Mouse (Mus musculus): ENCODE measurements around the gene Zfp142.

Gene Zfp142

GRCm38 (mm10) chr1:74587773-74588445, at the start of gene Zfp142, which contains the start of gene Bcs1l:
TSS of gene Zfp142 (minus strand) at chr1:74588246.
TSS of gene Bcs1l (plus strand) at chr1:74588289.
- peak; percentile 99 for DNase-seq (ENCODE audit: extremely low read depth, low read depth)

- no peak for DNase-seq (ENCODE audit: extremely low read depth, low read depth)
Measured at GRCm38 (mm10) chr1:74632734-74633133, 44.7 kb upstream of the Zfp142 start.

DNA sequence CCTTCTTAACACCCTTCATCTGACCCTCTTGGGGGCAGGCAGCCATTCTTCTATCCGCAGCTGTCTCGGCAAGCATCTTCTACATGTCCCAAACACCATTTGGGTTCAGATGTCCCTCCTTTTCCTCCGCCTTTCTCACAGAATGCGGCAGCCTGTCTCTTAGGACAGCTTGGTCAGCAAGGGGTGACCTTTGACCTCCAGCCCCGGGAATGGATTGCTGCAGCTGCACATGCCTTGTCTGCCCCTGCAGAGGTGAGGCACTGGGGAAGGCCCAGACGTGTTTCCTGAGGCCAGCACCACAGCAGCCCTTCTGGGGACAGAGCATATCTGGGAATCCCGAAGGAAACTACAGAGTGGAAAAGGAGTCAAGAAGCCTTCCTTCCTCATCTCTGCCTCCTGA, 40.0 kb upstream of the Zfp142 start:
- DNase-seq (ENCODE audit: extremely low read depth, low read depth), result no peak

DNA sequence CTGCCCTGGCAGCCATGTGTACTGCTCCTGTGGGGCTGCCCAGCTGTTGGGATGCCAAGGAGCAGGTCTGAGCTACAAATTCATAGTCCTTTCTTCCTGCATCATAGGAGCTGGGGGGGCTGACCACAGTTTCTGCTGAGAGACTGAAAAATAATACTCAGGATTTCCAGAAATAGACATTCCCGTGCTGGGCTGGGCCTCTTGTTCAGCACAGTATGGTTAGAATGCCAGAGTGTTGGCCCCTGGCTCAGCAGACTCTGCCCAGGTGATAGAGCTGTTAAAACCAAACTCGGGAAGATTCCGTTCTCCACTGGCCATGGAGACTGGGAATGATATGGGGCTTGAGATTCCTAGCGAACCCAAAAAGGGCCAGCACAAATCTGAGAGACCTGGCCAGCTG, 38.0 kb upstream of the Zfp142 start:
- no peak for DNase-seq (ENCODE audit: extremely low read depth, low read depth)

GRCm38 (mm10) chr1:74624183-74624582, 36.1 kb upstream of the Zfp142 start:
- no peak for DNase-seq (ENCODE audit: extremely low read depth, low read depth)

DNA sequence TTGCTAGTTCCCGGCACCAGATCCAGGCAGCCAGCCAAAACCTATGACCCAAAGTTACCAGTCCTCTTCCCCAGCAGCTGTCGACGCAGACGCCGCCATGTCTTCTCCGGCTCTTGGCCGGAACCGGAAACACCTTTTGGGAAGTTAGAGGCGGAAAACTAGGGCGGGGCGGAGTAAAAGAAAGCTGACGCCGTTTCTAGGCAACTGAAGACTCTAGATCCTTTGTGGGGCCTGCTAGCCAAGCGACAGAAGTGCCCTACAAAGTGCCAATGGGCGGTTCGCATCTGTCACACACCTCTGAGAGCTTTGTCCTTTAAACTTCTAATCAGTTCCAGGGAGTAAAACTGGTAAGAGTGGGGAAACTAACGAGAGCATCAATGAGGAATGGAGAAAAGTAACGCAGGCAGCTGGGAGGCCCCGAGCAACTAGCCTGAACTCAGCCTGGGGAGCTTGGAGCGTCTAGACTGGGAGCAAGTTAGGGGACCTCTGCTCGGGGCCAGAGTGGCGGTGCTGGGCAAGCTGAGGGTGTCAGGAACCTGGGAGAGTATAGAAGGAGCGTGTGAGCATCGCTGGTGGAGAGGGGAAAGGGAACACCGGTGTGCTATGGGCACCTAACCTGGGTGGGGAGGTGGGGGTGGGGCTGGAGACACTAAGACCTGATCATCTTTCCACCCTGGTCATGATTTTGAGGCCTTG, 13.4 kb upstream of the Zfp142 start, which contains the start of the genes Rnf25 and Stk36:
TSS of gene Rnf25 (minus strand) at position 131 of the 696 bp plus-strand sequence.
TSS of gene Stk36 (plus strand) at position 179 of the 696 bp plus-strand sequence.
- peak; percentile 74 for DNase-seq (ENCODE audit: extremely low read depth, low read depth)

DNA sequence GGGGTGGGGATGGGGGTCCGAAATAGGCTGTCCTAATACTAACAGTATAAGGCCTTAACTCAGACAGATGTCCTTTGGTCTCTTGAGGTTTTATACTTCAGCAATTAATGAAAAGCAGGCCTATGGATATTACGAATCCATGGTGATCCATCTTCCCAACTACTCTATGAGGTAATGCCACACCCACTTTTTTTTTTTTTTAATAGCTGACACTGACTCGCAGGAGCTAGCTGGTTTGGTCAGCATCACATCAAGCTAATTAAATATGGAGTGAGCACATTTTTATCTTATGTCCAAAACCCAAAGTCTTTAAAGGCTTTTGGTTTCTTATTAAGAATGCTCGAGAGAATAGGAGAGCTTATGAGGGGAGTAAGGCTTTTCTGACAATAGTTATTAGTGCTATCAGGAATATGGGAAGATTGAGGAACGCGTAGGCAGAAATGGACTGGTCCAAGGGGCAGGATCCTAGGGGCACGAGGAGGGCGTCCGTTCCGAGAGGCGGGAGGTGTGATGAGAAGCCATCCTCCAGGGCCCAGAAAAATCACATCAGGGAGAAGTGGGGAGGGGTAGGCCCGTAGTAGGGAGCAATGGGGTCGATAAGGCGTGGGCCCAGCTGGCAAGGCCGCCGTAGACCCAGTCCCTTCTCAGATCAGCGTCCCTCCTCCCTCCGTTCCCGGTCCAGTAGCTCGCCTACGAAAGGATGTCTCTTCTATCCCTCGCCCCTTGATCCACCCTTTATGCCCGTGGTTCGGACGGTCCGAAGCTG, 12.6 kb upstream of the Zfp142 start:
- DNase-seq (ENCODE audit: extremely low read depth, low read depth), result no peak

DNA sequence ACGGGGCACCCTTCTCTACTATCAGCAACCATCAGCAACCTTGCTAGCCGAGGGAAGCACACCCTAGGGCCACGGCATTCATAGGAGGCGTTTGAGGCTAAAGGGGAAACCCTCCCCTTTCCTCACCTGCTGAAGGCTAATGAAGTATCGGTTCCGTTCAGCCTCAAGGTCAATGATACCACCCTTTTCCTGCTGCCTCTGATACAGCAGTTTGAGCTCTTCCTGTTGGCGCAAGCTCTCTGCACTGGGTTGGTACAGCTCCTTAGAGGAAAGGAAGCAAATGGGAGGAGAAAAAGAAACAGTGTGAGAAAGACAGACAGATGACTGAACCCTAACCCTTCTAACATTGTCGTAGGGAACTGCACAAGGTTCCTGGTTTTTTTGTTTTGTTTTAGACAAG, 6.4 kb upstream of the Zfp142 start:
- DNase-seq (ENCODE audit: extremely low read depth, low read depth), result no peak

- peak; percentile 44 for DNase-seq (ENCODE audit: extremely low read depth, low read depth)
Measured at GRCm38 (mm10) chr1:74587233-74587772, 743 bp downstream of the Zfp142 start.

GRCm38 (mm10) chr1:74584616-74585398, 3.2 kb downstream of the Zfp142 start:
- DNase-seq (ENCODE audit: extremely low read depth, low read depth), result no peak

GRCm38 (mm10) chr1:74582621-74583020, 5.4 kb downstream of the Zfp142 start:
- DNase-seq (ENCODE audit: extremely low read depth, low read depth), result no peak

DNA sequence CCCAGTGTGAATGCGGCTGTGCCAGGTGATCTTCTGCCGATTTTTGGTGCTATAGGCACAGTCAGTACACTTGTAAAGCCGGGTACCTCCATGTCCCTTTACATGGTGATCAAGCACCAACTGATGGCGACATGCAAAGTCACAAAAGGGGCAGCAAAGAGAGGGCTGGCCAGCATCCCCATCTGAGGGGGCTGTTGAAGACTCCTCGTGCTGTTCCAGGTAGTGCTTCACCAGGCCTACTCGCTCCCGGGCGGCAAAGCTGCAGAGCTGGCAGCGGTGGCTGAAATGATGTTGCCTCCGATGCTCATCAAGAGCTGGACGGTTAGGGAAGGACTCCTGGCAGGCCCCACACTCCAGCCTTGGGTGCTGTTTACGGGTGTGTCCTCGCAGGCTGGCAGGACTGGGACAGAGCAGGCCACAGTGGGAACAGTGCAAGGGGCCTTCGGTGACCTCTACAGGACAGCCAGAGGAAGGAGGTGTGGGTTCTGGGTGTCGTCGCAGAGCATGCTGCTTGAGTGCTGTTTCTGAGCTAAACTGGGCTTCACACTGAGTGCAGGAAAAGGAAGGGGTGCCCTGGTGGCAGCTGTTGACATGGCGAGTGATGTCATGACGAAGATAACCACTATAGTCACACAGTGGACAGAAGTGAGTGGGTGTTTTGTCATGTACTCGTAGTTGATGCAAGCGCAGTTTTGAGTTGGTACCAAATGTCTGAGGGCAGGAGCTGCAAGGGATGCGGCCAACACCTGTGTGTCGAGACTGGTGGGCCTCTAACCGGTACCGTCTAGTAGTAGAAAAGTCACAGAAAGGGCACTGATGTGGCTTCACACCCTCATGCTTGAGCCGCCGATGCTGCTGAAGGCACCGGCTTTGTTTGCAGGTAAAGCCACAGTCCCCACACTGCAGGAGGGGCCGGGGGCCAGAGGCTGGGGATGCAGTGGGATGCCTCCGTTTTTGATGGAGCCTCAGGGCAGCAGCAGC, 18.0 kb downstream of the Zfp142 start:
- no peak for DNase-seq (ENCODE audit: extremely low read depth, low read depth)

DNA sequence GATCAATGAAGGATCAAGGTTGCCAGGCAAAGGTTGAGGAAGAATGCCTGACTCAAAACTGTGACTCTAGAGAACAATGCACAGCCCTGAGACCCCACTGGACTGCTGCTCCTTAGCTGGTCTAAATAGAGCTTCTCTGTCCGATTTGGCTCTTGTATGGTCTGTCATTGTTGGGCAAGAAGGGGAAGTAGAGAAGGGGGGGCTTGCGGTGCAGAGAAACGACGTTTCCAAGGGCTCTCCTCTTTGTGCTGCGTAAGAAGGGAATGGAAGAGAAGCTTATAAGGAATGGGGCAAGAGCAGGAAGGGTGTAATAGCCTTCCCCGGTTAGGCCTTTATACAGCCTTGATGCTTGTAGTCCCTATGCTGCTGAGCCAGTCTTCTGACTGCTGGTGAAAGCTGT, 22.2 kb downstream of the Zfp142 start:
- no peak for DNase-seq (ENCODE audit: extremely low read depth, low read depth)

- DNase-seq (ENCODE audit: extremely low read depth, low read depth), result no peak
Measured at GRCm38 (mm10) chr1:74559061-74559460, 29.0 kb downstream of the Zfp142 start.

DNA sequence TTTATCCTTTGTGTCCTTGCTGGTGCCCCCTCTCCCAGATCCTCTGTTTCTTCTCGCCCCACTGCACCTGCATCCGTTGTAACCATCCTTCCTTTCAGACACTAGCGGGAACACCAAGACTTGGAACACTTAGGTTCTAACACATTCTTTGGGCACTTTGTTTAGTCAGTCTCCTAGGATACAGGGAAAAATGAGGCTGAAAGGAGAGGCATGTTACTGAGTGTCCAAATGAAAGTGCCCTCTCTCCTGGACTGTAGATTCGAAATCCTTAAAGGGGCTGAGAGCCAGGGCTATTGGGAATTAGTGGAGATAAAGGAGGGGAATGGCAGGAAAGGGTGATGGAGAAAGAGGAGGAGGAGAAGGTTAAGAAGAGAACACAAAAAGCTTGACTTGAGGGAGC, 43.9 kb downstream of the Zfp142 start, which contains the start of gene Usp37:
TSS of gene Usp37 (minus strand) at position 101 of the 400 bp plus-strand sequence.
- DNase-seq (ENCODE audit: extremely low read depth, low read depth), result no peak

DNA sequence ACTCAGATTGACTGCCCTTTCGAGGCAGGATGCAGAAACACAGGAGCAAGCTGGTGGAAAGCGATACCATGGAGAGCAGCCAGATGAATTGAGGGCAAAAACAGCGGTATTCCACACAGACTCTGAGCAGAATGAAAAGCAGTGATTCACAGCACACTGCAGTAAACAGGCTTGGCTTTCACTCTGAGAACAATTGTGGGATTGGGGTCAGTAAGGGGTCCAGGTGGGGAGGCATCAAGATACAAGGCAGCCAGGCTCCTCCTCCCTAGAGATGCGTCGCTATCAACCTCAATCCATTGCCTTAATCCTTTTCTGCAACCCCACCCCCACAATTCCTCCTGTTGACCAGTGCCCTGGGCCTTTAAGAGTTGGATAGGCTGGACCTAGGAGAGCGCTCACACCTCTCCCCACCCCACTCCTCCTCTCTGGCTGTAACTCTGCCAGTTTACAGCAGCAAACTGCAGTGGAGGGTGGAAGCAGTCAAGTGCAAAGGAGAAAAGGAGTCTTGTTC, 45.5 kb downstream of the Zfp142 start, which contains the start of gene Plcd4:
TSS of gene Plcd4 (plus strand) at position 438 of the 511 bp plus-strand sequence.
- no peak for DNase-seq (ENCODE audit: extremely low read depth, low read depth)

GRCm38 (mm10) chr1:74538650-74539049, 49.4 kb downstream of the Zfp142 start:
- DNase-seq (ENCODE audit: extremely low read depth, low read depth), result no peak

- no peak for DNase-seq (ENCODE audit: extremely low read depth, low read depth)
Measured at GRCm38 (mm10) chr1:74528589-74528988, 59.5 kb downstream of the Zfp142 start.

DNA sequence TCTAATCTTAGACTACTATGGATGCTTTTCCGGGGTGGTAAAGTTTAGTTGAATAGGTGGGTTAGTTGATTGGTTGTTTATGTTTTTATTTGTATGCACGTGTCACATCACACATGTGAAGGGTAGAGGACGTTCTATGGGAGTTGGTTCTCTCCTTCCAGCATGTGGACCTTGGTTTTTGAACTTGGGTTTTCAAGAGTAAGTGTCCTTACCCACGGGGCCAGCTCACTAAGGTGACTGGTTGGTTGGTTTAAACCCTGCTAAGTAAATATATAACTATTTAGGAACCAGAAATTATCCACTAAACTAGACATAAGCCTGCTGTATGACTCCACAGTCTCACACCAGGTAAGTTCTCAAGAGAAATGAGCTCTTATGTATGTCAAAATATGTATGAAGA, 63.3 kb downstream of the Zfp142 start:
- DNase-seq (ENCODE audit: extremely low read depth, low read depth), result no peak

Data from MEL-GATA-1-ER (cell line).